Mouse (Mus musculus): ENCODE measurements around the gene Gm44503. TPM values are rescaled to one million over a fixed set of nuclear protein-coding genes. Genes with fewer than 3 reads are reported as not detected.

The Gm44503 gene
- polyA plus RNA-seq, 1 experiment, result not detected

GRCm38 (mm10) chr9:72996806-72997205 lies 38.2 kb downstream of the Gm44503 start:
- H3K27ac ChIP-seq (ENCODE audit: control insufficient read depth, insufficient read depth, low read length), result no peak overlapping the region
- WGBS, result 97% methylated on average over 7 of the region's 7 CpGs
- H3K27me3 ChIP-seq (ENCODE audit: control insufficient read depth, insufficient read depth, low read length), result no peaks in the 10 kb centered on the region
- no peak overlapping the region for H3K4me3 ChIP-seq (ENCODE audit: control insufficient read depth, insufficient read depth, low read length)
- no peak for TF ChIP-seq POLR2A (IDR thresholded peaks at IDR 0.05; ENCODE audit: control insufficient read depth, extremely low read depth, insufficient read depth, low read length, poor library complexity)
- no peak for TF ChIP-seq CTCF (IDR thresholded peaks at IDR 0.05; ENCODE audit: borderline replicate concordance, control insufficient read depth, extremely low read depth, insufficient read depth, low read length, poor library complexity)
- 0 out of 2 replicates have a peak, but pooled peaks cover 2% of the 10 kb centered on the region for H3K4me1 ChIP-seq (replicated peaks; ENCODE audit: control insufficient read depth, insufficient read depth, low read length)
- DNase-seq, result no peak
- H3K36me3 ChIP-seq (ENCODE audit: control insufficient read depth, insufficient read depth, low read length), result peaks cover 19% of the 10 kb centered on the region

- Histone ChIP-seq H3K27me3 (ENCODE audit: control insufficient read depth, insufficient read depth, low read length) (no peaks in the 10 kb centered on the region), H3K4me1 (replicated peaks; ENCODE audit: control insufficient read depth, insufficient read depth, low read length) (0 out of 2 replicates have a peak, but pooled peaks cover 2% of the 10 kb centered on the region), H3K36me3 (ENCODE audit: control insufficient read depth, insufficient read depth, low read length) (peaks cover 36% of the 10 kb centered on the region), H3K27ac (ENCODE audit: control insufficient read depth, insufficient read depth, low read length) (no peak overlapping the region), H3K4me3 (ENCODE audit: control insufficient read depth, insufficient read depth, low read length) (no peak overlapping the region)
- DNase-seq, result no peak
- 85% methylated on average over 2 of the region's 2 CpGs for WGBS
- TF ChIP-seq CTCF (IDR thresholded peaks at IDR 0.05; ENCODE audit: borderline replicate concordance, control insufficient read depth, extremely low read depth, insufficient read depth, low read length, poor library complexity) (no peak), POLR2A (IDR thresholded peaks at IDR 0.05; ENCODE audit: control insufficient read depth, extremely low read depth, insufficient read depth, low read length, poor library complexity) (no peak)
Measured at GRCm38 (mm10) chr9:73000487-73000886, 41.8 kb downstream of the Gm44503 start.

GRCm38 (mm10) chr9:73001314-73002011 lies 42.8 kb downstream of the Gm44503 start:
- peaks cover 45% of the 10 kb centered on the region for H3K36me3 ChIP-seq (ENCODE audit: control insufficient read depth, insufficient read depth, low read length)

GRCm38 (mm10) chr9:73002177-73002576 lies 43.5 kb downstream of the Gm44503 start:
- no peaks in the 10 kb centered on the region for H3K27me3 ChIP-seq (ENCODE audit: control insufficient read depth, insufficient read depth, low read length)
- no peak overlapping the region for H3K4me3 ChIP-seq (ENCODE audit: control insufficient read depth, insufficient read depth, low read length)
- 0 out of 2 replicates have a peak, but pooled peaks cover 2% of the 10 kb centered on the region for H3K4me1 ChIP-seq (replicated peaks; ENCODE audit: control insufficient read depth, insufficient read depth, low read length)
- TF ChIP-seq CTCF (IDR thresholded peaks at IDR 0.05; ENCODE audit: borderline replicate concordance, control insufficient read depth, extremely low read depth, insufficient read depth, low read length, poor library complexity), result no peak
- TF ChIP-seq POLR2A (IDR thresholded peaks at IDR 0.05; ENCODE audit: control insufficient read depth, extremely low read depth, insufficient read depth, low read length, poor library complexity), result no peak
- peaks cover 51% of the 10 kb centered on the region for H3K36me3 ChIP-seq (ENCODE audit: control insufficient read depth, insufficient read depth, low read length)
- no peak for DNase-seq
- 94% methylated on average over 3 of the region's 3 CpGs for WGBS
- no peak overlapping the region for H3K27ac ChIP-seq (ENCODE audit: control insufficient read depth, insufficient read depth, low read length)

More at GRCm38 (mm10) chr9:73001314-73002011, 42.8 kb downstream of the Gm44503 start:
- WGBS, result 94% methylated on average over 13 of the region's 13 CpGs
- Histone ChIP-seq H3K4me1 (replicated peaks; ENCODE audit: control insufficient read depth, insufficient read depth, low read length) (0 out of 2 replicates have a peak, but pooled peaks cover 2% of the 10 kb centered on the region), H3K27me3 (ENCODE audit: control insufficient read depth, insufficient read depth, low read length) (no peaks in the 10 kb centered on the region), H3K27ac (ENCODE audit: control insufficient read depth, insufficient read depth, low read length) (no peak overlapping the region), H3K4me3 (ENCODE audit: control insufficient read depth, insufficient read depth, low read length) (no peak overlapping the region)
- TF ChIP-seq POLR2A (IDR thresholded peaks at IDR 0.05; ENCODE audit: control insufficient read depth, extremely low read depth, insufficient read depth, low read length, poor library complexity), result no peak
- no peak for TF ChIP-seq CTCF (IDR thresholded peaks at IDR 0.05; ENCODE audit: borderline replicate concordance, control insufficient read depth, extremely low read depth, insufficient read depth, low read length, poor library complexity)
- DNase-seq, result no peak

- Histone ChIP-seq H3K36me3 (ENCODE audit: control insufficient read depth, insufficient read depth, low read length) (peaks cover 50% of the 10 kb centered on the region), H3K27me3 (ENCODE audit: control insufficient read depth, insufficient read depth, low read length) (no peaks in the 10 kb centered on the region), H3K4me3 (ENCODE audit: control insufficient read depth, insufficient read depth, low read length) (no peak overlapping the region), H3K27ac (ENCODE audit: control insufficient read depth, insufficient read depth, low read length) (no peak overlapping the region), H3K4me1 (replicated peaks; ENCODE audit: control insufficient read depth, insufficient read depth, low read length) (no peaks in the 10 kb centered on the region)
- TF ChIP-seq POLR2A (IDR thresholded peaks at IDR 0.05; ENCODE audit: control insufficient read depth, extremely low read depth, insufficient read depth, low read length, poor library complexity), result no peak
- TF ChIP-seq CTCF (IDR thresholded peaks at IDR 0.05; ENCODE audit: borderline replicate concordance, control insufficient read depth, extremely low read depth, insufficient read depth, low read length, poor library complexity), result no peak
- no peak for DNase-seq
- WGBS, result 97% methylated on average over 8 of the region's 8 CpGs
Measured at GRCm38 (mm10) chr9:73004076-73004475, 45.4 kb downstream of the Gm44503 start.

GRCm38 (mm10) chr9:73005106-73005505 lies 46.5 kb downstream of the Gm44503 start:
- H3K27me3 ChIP-seq (ENCODE audit: control insufficient read depth, insufficient read depth, low read length), result no peaks in the 10 kb centered on the region
- TF ChIP-seq POLR2A (IDR thresholded peaks at IDR 0.05; ENCODE audit: control insufficient read depth, extremely low read depth, insufficient read depth, low read length, poor library complexity) (no peak), CTCF (IDR thresholded peaks at IDR 0.05; ENCODE audit: borderline replicate concordance, control insufficient read depth, extremely low read depth, insufficient read depth, low read length, poor library complexity) (no peak)
- 96% methylated on average over 6 of the region's 6 CpGs for WGBS
- no peak for DNase-seq
- H3K27ac ChIP-seq (ENCODE audit: control insufficient read depth, insufficient read depth, low read length), result no peak overlapping the region
- H3K36me3 ChIP-seq (ENCODE audit: control insufficient read depth, insufficient read depth, low read length), result peaks cover 50% of the 10 kb centered on the region
- no peak overlapping the region for H3K4me3 ChIP-seq (ENCODE audit: control insufficient read depth, insufficient read depth, low read length)
- no peaks in the 10 kb centered on the region for H3K4me1 ChIP-seq (replicated peaks; ENCODE audit: control insufficient read depth, insufficient read depth, low read length)

Measured in thymus, adult 2 months (tissue).